Mouse (Mus musculus): ENCODE measurements around the gene Gjb3. TPM values are rescaled to one million over a fixed set of nuclear protein-coding genes. Genes with fewer than 3 reads are reported as not detected.

The Gjb3 gene
- not detected for polyA plus RNA-seq (2017; shearing (Covaris generic))

- ATAC-seq: no peak
Measured at GRCm38 (mm10) chr4:127330181-127331100, at the start of gene Gjb3. Gjb3 (minus strand) TSS chr4:127330844.

GRCm38 (mm10) chr4:127377344-127377743 lies 46.7 kb upstream of the Gjb3 start:
- ATAC-seq: no peak

DNA sequence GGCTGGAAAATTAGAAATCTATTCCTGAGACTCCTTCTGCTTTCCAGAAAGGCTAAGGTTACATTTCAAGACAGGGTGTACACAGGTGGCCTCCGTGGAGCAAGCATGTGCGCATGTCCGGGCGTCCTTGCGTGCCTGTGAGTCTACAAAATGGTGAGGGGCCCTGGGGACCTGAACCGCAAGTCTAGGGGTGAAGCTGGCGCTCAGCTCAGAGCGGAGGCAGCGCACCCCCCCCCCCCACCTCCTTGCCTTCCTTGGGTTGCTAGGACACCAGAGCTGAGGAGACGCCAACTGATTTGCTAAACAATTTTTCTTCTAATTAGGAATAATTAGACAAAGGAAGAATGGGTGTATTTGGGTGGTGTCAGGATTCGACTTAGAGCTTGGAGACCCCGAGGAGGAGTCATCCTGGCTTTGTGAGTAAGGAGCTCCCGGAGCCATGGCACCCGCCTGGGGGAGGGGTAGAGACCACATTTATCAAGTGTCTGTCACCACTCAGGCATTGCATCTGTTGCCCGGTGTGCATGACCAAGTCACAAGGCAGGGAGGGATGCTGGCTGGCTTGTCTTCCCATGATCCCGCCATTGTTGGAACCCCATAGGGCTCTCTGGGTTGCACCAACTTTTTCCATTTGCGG lies 45.0 kb upstream of the Gjb3 start:
- ATAC-seq: no peak

DNA sequence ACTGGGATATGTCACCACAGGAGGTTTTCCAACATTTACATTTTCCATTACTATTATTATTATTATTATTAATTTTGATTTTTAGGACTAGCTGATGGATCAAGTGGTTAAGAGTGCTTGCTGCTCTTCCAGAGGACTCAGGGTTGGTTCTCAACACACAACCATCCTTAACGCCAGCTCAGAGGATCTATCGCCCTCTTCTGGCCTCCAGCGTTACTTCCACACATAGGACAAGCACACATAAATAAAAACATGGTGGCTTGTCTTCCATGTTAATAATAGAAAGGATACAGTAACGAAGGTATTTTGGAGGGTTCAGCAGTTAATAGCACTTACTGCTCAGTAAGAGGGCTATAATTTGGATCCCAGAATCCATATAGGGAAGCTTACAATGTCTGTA lies 44.0 kb upstream of the Gjb3 start:
- no peak for ATAC-seq

- no peak for ATAC-seq
Measured at GRCm38 (mm10) chr4:127373491-127373890, 42.8 kb upstream of the Gjb3 start.

DNA sequence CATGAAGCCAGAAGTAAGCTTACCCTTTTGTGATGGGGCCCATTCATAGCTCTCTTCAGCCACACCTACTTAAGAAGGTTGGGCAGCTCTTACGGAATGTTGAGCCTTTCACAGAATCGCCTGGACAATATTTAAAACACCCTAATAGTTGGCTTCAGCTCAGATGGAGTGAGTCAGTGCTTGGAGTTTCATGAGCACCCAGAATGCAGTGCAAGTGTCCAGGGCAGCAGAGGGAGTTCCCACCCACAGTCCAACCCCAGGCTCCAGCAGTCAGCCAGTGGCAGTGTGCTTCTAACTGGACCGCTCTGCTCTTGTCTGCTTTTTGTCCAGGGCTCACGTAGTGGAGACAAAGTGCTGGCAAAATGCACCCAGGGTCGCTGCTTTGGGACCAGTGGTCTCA lies 40.9 kb upstream of the Gjb3 start:
- no peak for ATAC-seq

GRCm38 (mm10) chr4:127370447-127370846 lies 39.8 kb upstream of the Gjb3 start:
- no peak for ATAC-seq

DNA sequence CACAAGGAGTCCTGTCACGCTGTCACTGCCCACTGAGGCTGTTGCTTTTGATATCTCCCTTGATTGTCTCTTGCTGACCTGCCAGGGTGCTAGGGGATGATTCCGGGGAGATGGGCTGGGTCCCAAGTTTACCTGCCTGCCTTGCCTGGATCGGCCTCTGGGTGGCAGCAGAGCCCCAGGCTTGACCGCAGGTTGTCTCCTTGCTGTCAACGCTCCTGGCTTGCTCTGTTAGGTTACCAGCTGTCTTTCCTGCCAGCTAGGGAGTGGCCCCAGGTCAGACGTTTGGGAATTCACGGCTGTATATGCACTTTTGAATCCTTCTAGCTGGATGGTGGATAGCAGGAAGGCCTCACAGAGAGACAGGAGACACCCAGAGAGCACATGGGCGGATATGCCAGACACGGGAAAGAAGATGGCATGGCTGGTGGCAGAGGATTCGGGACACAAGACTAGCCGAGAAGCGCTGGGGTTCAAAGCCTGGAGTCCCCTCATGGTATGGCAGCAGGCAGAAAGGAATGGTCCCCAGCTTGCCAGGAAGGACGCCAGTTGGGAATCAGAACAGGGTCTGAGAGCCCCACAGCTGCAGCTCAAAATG lies 37.8 kb upstream of the Gjb3 start:
- no peak for ATAC-seq

GRCm38 (mm10) chr4:127365834-127366233 lies 35.2 kb upstream of the Gjb3 start:
- no peak for ATAC-seq

DNA sequence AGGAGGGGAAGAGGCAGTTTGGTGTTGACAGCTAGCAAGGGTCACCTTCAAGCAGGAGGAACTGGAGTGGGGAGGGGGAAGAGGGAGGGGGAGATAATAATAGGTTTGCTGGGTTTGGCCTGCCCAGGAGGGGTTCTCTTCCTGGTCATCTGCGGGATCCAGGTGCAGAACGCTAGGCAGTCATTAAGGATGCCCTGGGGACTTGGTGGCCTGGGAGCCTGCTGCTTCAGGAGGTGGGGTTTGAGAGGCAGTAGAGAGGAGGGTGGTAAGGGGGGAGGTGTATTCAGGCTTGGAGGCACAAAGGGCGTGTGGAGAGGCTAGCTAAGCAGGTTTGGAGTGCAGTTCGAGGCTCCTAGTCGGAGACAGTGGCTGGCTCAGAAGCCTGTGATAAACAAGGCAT lies 34.8 kb upstream of the Gjb3 start:
- no peak for ATAC-seq

- ATAC-seq: no peak
Measured at GRCm38 (mm10) chr4:127364431-127364830, 33.8 kb upstream of the Gjb3 start.

DNA sequence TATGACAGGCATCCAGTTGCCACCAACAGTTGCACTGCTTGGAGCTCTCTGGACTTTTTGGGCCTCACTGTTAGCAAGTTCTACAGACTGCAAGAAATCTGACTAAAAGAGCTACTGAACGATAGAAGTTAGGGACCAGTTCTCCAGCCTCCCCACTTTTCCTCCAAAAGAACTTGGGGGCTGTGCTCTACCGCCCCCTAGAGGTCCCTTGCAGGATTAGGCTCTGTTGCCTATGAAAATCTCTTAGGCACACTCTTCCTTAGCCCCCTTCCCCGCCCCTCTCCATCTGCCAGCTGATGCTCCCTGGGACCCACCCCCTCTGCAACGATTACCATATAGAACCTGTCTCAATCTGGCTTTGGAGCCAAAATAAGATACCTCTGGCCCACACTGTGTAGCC lies 32.7 kb upstream of the Gjb3 start:
- ATAC-seq: no peak

DNA sequence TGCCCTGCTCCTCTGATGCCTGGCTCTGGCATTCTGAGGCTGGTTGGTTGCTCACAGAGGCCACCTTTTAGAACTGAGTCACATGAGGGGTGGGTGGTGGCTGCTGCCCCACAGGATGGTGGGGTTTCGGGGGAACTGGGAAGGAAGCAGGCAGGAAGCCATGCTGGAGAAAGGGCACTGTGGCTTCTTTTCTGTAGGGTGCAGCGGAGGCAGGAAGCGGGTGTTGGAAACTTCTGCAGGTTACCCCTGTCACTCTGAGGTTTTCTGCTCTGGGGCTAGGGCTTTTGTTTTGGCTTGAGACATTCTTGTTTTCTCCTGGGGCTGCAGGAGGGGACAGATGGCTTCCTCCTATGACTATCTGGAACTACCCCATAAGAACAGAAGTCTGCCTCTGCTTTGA lies 31.9 kb upstream of the Gjb3 start:
- no peak for ATAC-seq

- no peak for ATAC-seq
Measured at GRCm38 (mm10) chr4:127358018-127358417, 27.4 kb upstream of the Gjb3 start, which contains the start of gene Gjb5. Gjb5 (minus strand) TSS chr4:127358181.

- no peak for ATAC-seq
Measured at GRCm38 (mm10) chr4:127354506-127355485, 24.2 kb upstream of the Gjb3 start.

DNA sequence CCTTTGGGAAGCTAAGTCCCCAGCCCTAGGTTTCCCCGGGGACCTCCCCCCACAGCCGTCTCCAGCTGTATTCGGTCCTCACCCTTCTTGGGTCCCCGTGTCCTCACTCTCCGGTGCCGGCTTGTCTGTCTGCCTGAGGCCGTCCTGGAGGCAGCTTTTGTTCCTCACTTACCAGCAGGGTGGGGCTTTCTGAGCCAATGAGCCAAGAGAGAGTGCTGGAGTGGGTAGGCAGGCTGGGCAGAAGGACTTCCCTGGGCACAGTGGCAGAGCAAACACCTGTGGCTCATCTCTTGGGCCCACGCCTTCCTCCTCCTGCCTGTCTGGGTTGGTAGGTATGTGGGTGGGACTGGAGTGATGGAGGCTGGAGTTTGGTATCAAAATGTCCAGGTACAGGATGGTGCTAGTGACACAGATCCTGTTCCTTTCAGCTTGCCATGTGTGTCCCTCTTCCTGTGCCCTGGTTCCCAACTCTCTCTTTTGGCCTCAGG lies 23.4 kb upstream of the Gjb3 start, which contains the start of gene Gjb4:
Gene Gjb4 (minus strand): TSS at position 131 of the 488 bp plus-strand sequence.
- no peak for ATAC-seq

GRCm38 (mm10) chr4:127352594-127352993 lies 21.9 kb upstream of the Gjb3 start:
- ATAC-seq: no peak

DNA sequence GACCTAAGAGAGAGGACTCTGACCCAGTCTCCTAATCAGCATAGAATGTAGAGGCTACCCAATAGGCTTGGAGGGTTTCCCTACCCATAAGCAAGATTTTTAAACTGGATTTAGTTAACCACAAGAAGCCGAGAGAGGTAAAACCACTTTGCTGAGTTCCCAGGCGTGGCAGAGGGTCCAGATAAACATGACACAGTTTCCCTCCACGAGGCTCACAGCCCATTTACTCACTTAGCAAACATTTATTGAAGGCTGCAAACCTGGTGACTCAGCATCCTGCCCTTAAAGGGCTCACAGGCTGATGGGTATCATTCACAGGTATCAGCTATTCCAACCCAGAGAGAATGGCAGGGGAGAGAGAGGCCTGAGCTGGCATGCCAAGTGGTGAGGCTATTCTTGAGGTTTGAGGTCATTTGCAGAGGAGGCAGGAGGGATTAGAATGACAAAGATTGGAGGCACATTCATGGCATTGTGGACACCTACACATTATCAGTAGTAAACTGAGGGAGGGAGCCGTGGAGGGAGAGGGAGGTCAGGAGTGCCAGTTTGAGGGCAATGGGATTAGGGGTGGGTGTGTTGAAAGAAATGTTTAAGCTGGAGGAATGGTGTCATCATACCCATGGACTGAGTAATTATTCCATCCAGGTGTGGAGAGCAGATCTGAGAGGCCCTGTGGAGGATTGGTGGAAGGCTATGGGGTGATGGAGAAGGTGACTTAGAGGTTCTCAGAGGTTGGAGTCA lies 19.1 kb upstream of the Gjb3 start:
- no peak for ATAC-seq

- no peak for ATAC-seq
Measured at GRCm38 (mm10) chr4:127345000-127345399, 14.4 kb upstream of the Gjb3 start.

DNA sequence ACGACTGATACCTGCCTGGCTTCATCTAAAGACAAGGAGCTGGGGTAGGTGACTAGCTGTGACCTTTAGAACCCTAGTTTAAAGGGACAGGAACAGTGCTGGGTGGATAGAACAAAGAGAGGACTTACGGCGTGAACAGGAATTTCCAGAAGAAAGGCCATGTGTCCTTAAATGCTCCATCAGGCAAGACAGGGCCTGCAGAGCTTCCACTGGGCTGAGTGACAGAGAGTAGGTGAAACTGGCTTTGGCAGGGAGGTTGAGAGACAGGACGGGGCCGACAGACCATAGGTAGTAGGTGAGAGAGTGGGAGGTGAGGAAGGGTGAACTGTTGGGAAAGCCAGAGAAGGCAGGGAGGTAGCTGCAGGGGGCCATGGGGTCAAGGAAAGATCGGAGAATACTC lies 10.7 kb upstream of the Gjb3 start:
- no peak for ATAC-seq

- no peak for ATAC-seq
Measured at GRCm38 (mm10) chr4:127337668-127338067, 7.0 kb upstream of the Gjb3 start.

All from activated CD4-positive, CD25-positive, alpha-beta regulatory T cell, adult 4 months (primary cell).